Mouse (Mus musculus): ENCODE measurements around the gene Kcnj5. TPM values are rescaled to one million over a fixed set of nuclear protein-coding genes. Genes with fewer than 3 reads are reported as not detected.

The Kcnj5 gene
- not detected for polyA plus RNA-seq (2012; fragmentation: generic; extraction: Trizol)

- Histone ChIP-seq H3K4me3 (no peak within 1 kb of the TSS), H3K27me3 (ENCODE audit: control insufficient read depth, insufficient read depth, insufficient read length) (peaks cover 47% of the 10 kb centered on the region), H3K79me2 (ENCODE audit: control insufficient read depth, insufficient read depth) (no peaks in the 10 kb centered on the region), H3K36me3 (ENCODE audit: control insufficient read depth, insufficient read depth) (no peaks in the 10 kb centered on the region), H3K4me2 (ENCODE audit: low read depth) (no peak within 1 kb of the TSS), H3ac (ENCODE audit: control insufficient read depth, insufficient read length) (no peak within 1 kb of the TSS)
- TF ChIP-seq MYOG (IDR thresholded peaks at IDR 0.05; ENCODE audit: control insufficient read depth in 1 of 3, insufficient read depth in 1 of 3, insufficient read length in 2 of 3, low read depth in 2 of 3) (no peak), TCF12 (IDR thresholded peaks at IDR 0.05; ENCODE audit: insufficient read depth, poor library complexity, severe bottlenecking) (no peak), E2F4 (IDR thresholded peaks at IDR 0.05; ENCODE audit: insufficient read depth) (no peak), USF1 (IDR thresholded peaks at IDR 0.05; ENCODE audit: low read depth) (no peak)
Observed at GRCm38 (mm10) chr9:32344051-32344450, at the start of gene Kcnj5. Gene Kcnj5, minus strand, starts transcription at chr9:32344350.

- H3ac ChIP-seq (ENCODE audit: control insufficient read depth, insufficient read length), result no peak overlapping the region
- H3K27me3 ChIP-seq (ENCODE audit: control insufficient read depth, insufficient read depth, insufficient read length), result peaks cover 32% of the 10 kb centered on the region
- H3K79me2 ChIP-seq (ENCODE audit: control insufficient read depth, insufficient read depth), result no peaks in the 10 kb centered on the region
- H3K36me3 ChIP-seq (ENCODE audit: control insufficient read depth, insufficient read depth), result no peaks in the 10 kb centered on the region
- no peak overlapping the region for H3K4me2 ChIP-seq (ENCODE audit: low read depth)
- TF ChIP-seq REST (IDR thresholded peaks at IDR 0.05; ENCODE audit: insufficient read depth, insufficient read length), result no peak
- no peak for TF ChIP-seq SRF (IDR thresholded peaks at IDR 0.05; ENCODE audit: control insufficient read depth, insufficient read length, low read depth)
- no peak for TF ChIP-seq USF1 (IDR thresholded peaks at IDR 0.05; ENCODE audit: low read depth)
- no peak for TF ChIP-seq TCF12 (IDR thresholded peaks at IDR 0.05; ENCODE audit: insufficient read depth, poor library complexity, severe bottlenecking)
- no peak for TF ChIP-seq POLR2A (IDR thresholded peaks at IDR 0.05; ENCODE audit: insufficient read length, low read depth)
- no peak for TF ChIP-seq CEBPB (IDR thresholded peaks at IDR 0.05; ENCODE audit: insufficient read depth, poor library complexity, severe bottlenecking)
- no peak for TF ChIP-seq E2F4 (IDR thresholded peaks at IDR 0.05; ENCODE audit: insufficient read depth)
- no peak overlapping the region for H3K4me3 ChIP-seq
Observed at GRCm38 (mm10) chr9:32392716-32393115, 48.6 kb upstream of the Kcnj5 start.

- H3K4me2 ChIP-seq (ENCODE audit: low read depth), result no peak overlapping the region
- no peak overlapping the region for H3ac ChIP-seq (ENCODE audit: control insufficient read depth, insufficient read length)
- TF ChIP-seq POLR2A (IDR thresholded peaks at IDR 0.05; ENCODE audit: insufficient read length, low read depth) (no peak), E2F4 (IDR thresholded peaks at IDR 0.05; ENCODE audit: insufficient read depth) (no peak), SRF (IDR thresholded peaks at IDR 0.05; ENCODE audit: control insufficient read depth, insufficient read length, low read depth) (no peak), USF1 (IDR thresholded peaks at IDR 0.05; ENCODE audit: low read depth) (no peak), POLR2AphosphoS2 (IDR thresholded peaks at IDR 0.05; ENCODE audit: insufficient read length, low read depth) (no peak), REST (IDR thresholded peaks at IDR 0.05; ENCODE audit: insufficient read depth, insufficient read length) (no peak), MYOG (IDR thresholded peaks at IDR 0.05; ENCODE audit: control insufficient read depth in 1 of 3, insufficient read depth in 1 of 3, insufficient read length in 2 of 3, low read depth in 2 of 3) (no peak), TCF3 (IDR thresholded peaks at IDR 0.05; ENCODE audit: insufficient read length, low read depth) (no peak), CEBPB (IDR thresholded peaks at IDR 0.05; ENCODE audit: insufficient read depth, poor library complexity, severe bottlenecking) (no peak), MAX (IDR thresholded peaks at IDR 0.05; ENCODE audit: low read depth) (no peak)
- H3K79me2 ChIP-seq (ENCODE audit: control insufficient read depth, insufficient read depth), result no peaks in the 10 kb centered on the region
- no peaks in the 10 kb centered on the region for H3K36me3 ChIP-seq (ENCODE audit: control insufficient read depth, insufficient read depth)
- peaks cover 32% of the 10 kb centered on the region for H3K27me3 ChIP-seq (ENCODE audit: control insufficient read depth, insufficient read depth, insufficient read length)
- H3K4me3 ChIP-seq, result no peak overlapping the region
Observed at GRCm38 (mm10) chr9:32391701-32392100, 47.6 kb upstream of the Kcnj5 start.

GRCm38 (mm10) chr9:32391092-32391491, 46.9 kb upstream of the Kcnj5 start:
- no peak overlapping the region for H3ac ChIP-seq (ENCODE audit: control insufficient read depth, insufficient read length)
- H3K36me3 ChIP-seq (ENCODE audit: control insufficient read depth, insufficient read depth), result no peaks in the 10 kb centered on the region
- H3K27me3 ChIP-seq (ENCODE audit: control insufficient read depth, insufficient read depth, insufficient read length), result peaks cover 32% of the 10 kb centered on the region
- no peak for TF ChIP-seq MYOD1 (IDR thresholded peaks at IDR 0.05; ENCODE audit: control insufficient read depth in 1 of 3, insufficient read length in 2 of 3, low read depth in 2 of 3)
- TF ChIP-seq TCF12 (IDR thresholded peaks at IDR 0.05; ENCODE audit: insufficient read depth, poor library complexity, severe bottlenecking), result no peak
- H3K79me2 ChIP-seq (ENCODE audit: control insufficient read depth, insufficient read depth), result no peaks in the 10 kb centered on the region
- H3K4me3 ChIP-seq, result no peak overlapping the region
- no peak overlapping the region for H3K4me2 ChIP-seq (ENCODE audit: low read depth)

- Histone ChIP-seq H3K4me2 (ENCODE audit: low read depth) (no peak overlapping the region), H3ac (ENCODE audit: control insufficient read depth, insufficient read length) (no peak overlapping the region), H3K36me3 (ENCODE audit: control insufficient read depth, insufficient read depth) (no peaks in the 10 kb centered on the region), H3K79me2 (ENCODE audit: control insufficient read depth, insufficient read depth) (no peaks in the 10 kb centered on the region), H3K4me3 (no peak overlapping the region), H3K27me3 (ENCODE audit: control insufficient read depth, insufficient read depth, insufficient read length) (peaks cover 25% of the 10 kb centered on the region)
- TF ChIP-seq SRF (IDR thresholded peaks at IDR 0.05; ENCODE audit: control insufficient read depth, insufficient read length, low read depth) (no peak), REST (IDR thresholded peaks at IDR 0.05; ENCODE audit: insufficient read depth, insufficient read length) (no peak), MYOG (IDR thresholded peaks at IDR 0.05; ENCODE audit: control insufficient read depth in 1 of 3, insufficient read depth in 1 of 3, insufficient read length in 2 of 3, low read depth in 2 of 3) (no peak), TCF3 (IDR thresholded peaks at IDR 0.05; ENCODE audit: insufficient read length, low read depth) (no peak), CEBPB (IDR thresholded peaks at IDR 0.05; ENCODE audit: insufficient read depth, poor library complexity, severe bottlenecking) (no peak), MYOD1 (IDR thresholded peaks at IDR 0.05; ENCODE audit: control insufficient read depth in 1 of 3, insufficient read length in 2 of 3, low read depth in 2 of 3) (no peak), USF1 (IDR thresholded peaks at IDR 0.05; ENCODE audit: low read depth) (no peak), POLR2A (IDR thresholded peaks at IDR 0.05; ENCODE audit: insufficient read length, low read depth) (no peak), MAX (IDR thresholded peaks at IDR 0.05; ENCODE audit: low read depth) (no peak), TCF12 (IDR thresholded peaks at IDR 0.05; ENCODE audit: insufficient read depth, poor library complexity, severe bottlenecking) (no peak), POLR2AphosphoS2 (IDR thresholded peaks at IDR 0.05; ENCODE audit: insufficient read length, low read depth) (no peak), E2F4 (IDR thresholded peaks at IDR 0.05; ENCODE audit: insufficient read depth) (no peak)
Observed at GRCm38 (mm10) chr9:32388120-32388519, 44.0 kb upstream of the Kcnj5 start.

Measured in myocyte (in vitro differentiated cells).